Mouse (Mus musculus): ENCODE results near the gene A4galt. TPM values are rescaled to one million over a fixed set of nuclear protein-coding genes. Genes with fewer than 3 reads are reported as not detected.

A4galt gene
- polyA plus RNA-seq, 1 experiment from 2014 or later, result not detected

GRCm38 (mm10) chr15:83248236-83248844, 3.2 kb downstream of the A4galt start:
- peaks cover 28% of the 10 kb centered on the region for H3K27me3 ChIP-seq (ENCODE audit: control insufficient read depth, insufficient read depth, low read length)

GRCm38 (mm10) chr15:83244371-83244770, 7.2 kb downstream of the A4galt start:
- DNase-seq (ENCODE audit: low spot score) (no peak), ATAC-seq (ENCODE audit: insufficient number of reproducible peaks, low FRiP score, low TSS enrichment, low read depth) (no peak)
- 70% methylated on average over 3 of the region's 3 CpGs for WGBS
- Histone ChIP-seq H3K4me2 (ENCODE audit: low read depth, severe bottlenecking) (no peak overlapping the region), H3K27ac (replicated peaks; ENCODE audit: low read depth, low read length) (no peak overlapping the region), H3K4me3 (ENCODE audit: low read depth, low read length) (no peak overlapping the region), H3K4me1 (ENCODE audit: control insufficient read depth, insufficient read depth, low read length) (no peaks in the 10 kb centered on the region), H3K9me3 (ENCODE audit: control insufficient read depth, low read length) (no peaks in the 10 kb centered on the region), H3K36me3 (ENCODE audit: control insufficient read depth, insufficient read depth, low read length) (no peaks in the 10 kb centered on the region), H3K27me3 (ENCODE audit: control insufficient read depth, insufficient read depth, low read length) (no peaks in the 10 kb centered on the region), H3K9ac (ENCODE audit: low read length) (no peak overlapping the region)

More at GRCm38 (mm10) chr15:83248236-83248844, 3.2 kb downstream of the A4galt start:
- Histone ChIP-seq H3K4me3 (ENCODE audit: low read depth, low read length) (no peak overlapping the region), H3K4me1 (ENCODE audit: control insufficient read depth, insufficient read depth, low read length) (0 out of 2 replicates have a peak, but pooled peaks cover 4% of the 10 kb centered on the region), H3K36me3 (ENCODE audit: control insufficient read depth, insufficient read depth, low read length) (no peaks in the 10 kb centered on the region), H3K4me2 (ENCODE audit: low read depth, severe bottlenecking) (no peak overlapping the region), H3K9ac (ENCODE audit: low read length) (no peak overlapping the region), H3K27ac (replicated peaks; ENCODE audit: low read depth, low read length) (no peak overlapping the region), H3K9me3 (ENCODE audit: control insufficient read depth, low read length) (0 out of 2 replicates have a peak, but pooled peaks cover 2% of the 10 kb centered on the region)
- ATAC-seq (ENCODE audit: insufficient number of reproducible peaks, low FRiP score, low TSS enrichment, low read depth) (no peak), DNase-seq (ENCODE audit: low spot score) (no peak)
- WGBS, result 52% methylated on average over 14 of the region's 14 CpGs

GRCm38 (mm10) chr15:83241961-83242680, 9.5 kb downstream of the A4galt start:
- no peaks in the 10 kb centered on the region for H3K27me3 ChIP-seq (ENCODE audit: control insufficient read depth, insufficient read depth, low read length)
- no peak overlapping the region for H3K9ac ChIP-seq (ENCODE audit: low read length)
- H3K4me2 ChIP-seq (ENCODE audit: low read depth, severe bottlenecking), result no peak overlapping the region
- no peak overlapping the region for H3K4me3 ChIP-seq (ENCODE audit: low read depth, low read length)
- H3K9me3 ChIP-seq (ENCODE audit: control insufficient read depth, low read length), result no peaks in the 10 kb centered on the region
- H3K4me1 ChIP-seq (ENCODE audit: control insufficient read depth, insufficient read depth, low read length), result no peaks in the 10 kb centered on the region
- no peaks in the 10 kb centered on the region for H3K36me3 ChIP-seq (ENCODE audit: control insufficient read depth, insufficient read depth, low read length)
- DNase-seq (ENCODE audit: low spot score) (no peak), ATAC-seq (ENCODE audit: insufficient number of reproducible peaks, low FRiP score, low TSS enrichment, low read depth) (no peak)
- 88% methylated on average over 4 of the region's 4 CpGs for WGBS
- H3K27ac ChIP-seq (replicated peaks; ENCODE audit: low read depth, low read length), result no peak overlapping the region

GRCm38 (mm10) chr15:83241497-83241896, 10.1 kb downstream of the A4galt start:
- Histone ChIP-seq H3K36me3 (ENCODE audit: control insufficient read depth, insufficient read depth, low read length) (no peaks in the 10 kb centered on the region), H3K4me1 (ENCODE audit: control insufficient read depth, insufficient read depth, low read length) (no peaks in the 10 kb centered on the region), H3K9ac (ENCODE audit: low read length) (no peak overlapping the region), H3K27ac (replicated peaks; ENCODE audit: low read depth, low read length) (no peak overlapping the region), H3K9me3 (ENCODE audit: control insufficient read depth, low read length) (no peaks in the 10 kb centered on the region), H3K4me3 (ENCODE audit: low read depth, low read length) (no peak overlapping the region), H3K27me3 (ENCODE audit: control insufficient read depth, insufficient read depth, low read length) (no peaks in the 10 kb centered on the region), H3K4me2 (ENCODE audit: low read depth, severe bottlenecking) (no peak overlapping the region)
- no peak for ATAC-seq (ENCODE audit: insufficient number of reproducible peaks, low FRiP score, low TSS enrichment, low read depth)
- WGBS, result 80% methylated on average over 3 of the region's 3 CpGs
- no peak for DNase-seq (ENCODE audit: low spot score)

GRCm38 (mm10) chr15:83237460-83238243, 13.9 kb downstream of the A4galt start:
- Histone ChIP-seq H3K27ac (replicated peaks; ENCODE audit: low read depth, low read length) (no peak overlapping the region), H3K36me3 (ENCODE audit: control insufficient read depth, insufficient read depth, low read length) (no peaks in the 10 kb centered on the region), H3K27me3 (ENCODE audit: control insufficient read depth, insufficient read depth, low read length) (no peaks in the 10 kb centered on the region), H3K4me3 (ENCODE audit: low read depth, low read length) (no peak overlapping the region), H3K9ac (ENCODE audit: low read length) (no peak overlapping the region), H3K4me1 (ENCODE audit: control insufficient read depth, insufficient read depth, low read length) (no peaks in the 10 kb centered on the region), H3K9me3 (ENCODE audit: control insufficient read depth, low read length) (no peaks in the 10 kb centered on the region), H3K4me2 (ENCODE audit: low read depth, severe bottlenecking) (no peak overlapping the region)
- ATAC-seq (ENCODE audit: insufficient number of reproducible peaks, low FRiP score, low TSS enrichment, low read depth), result no peak
- WGBS, result 70% methylated on average over 15 of the region's 15 CpGs
- DNase-seq (ENCODE audit: low spot score), result no peak

- no peak overlapping the region for H3K9ac ChIP-seq (ENCODE audit: low read length)
- ATAC-seq (ENCODE audit: insufficient number of reproducible peaks, low FRiP score, low TSS enrichment, low read depth) (no peak), DNase-seq (ENCODE audit: low spot score) (no peak)
- no peaks in the 10 kb centered on the region for H3K27me3 ChIP-seq (ENCODE audit: control insufficient read depth, insufficient read depth, low read length)
- H3K4me3 ChIP-seq (ENCODE audit: low read depth, low read length), result no peak overlapping the region
- H3K36me3 ChIP-seq (ENCODE audit: control insufficient read depth, insufficient read depth, low read length), result no peaks in the 10 kb centered on the region
- H3K4me2 ChIP-seq (ENCODE audit: low read depth, severe bottlenecking), result no peak overlapping the region
- no peaks in the 10 kb centered on the region for H3K4me1 ChIP-seq (ENCODE audit: control insufficient read depth, insufficient read depth, low read length)
- WGBS, result 0% methylated on average over 1 of the region's 1 CpGs
- H3K27ac ChIP-seq (replicated peaks; ENCODE audit: low read depth, low read length), result no peak overlapping the region
- H3K9me3 ChIP-seq (ENCODE audit: control insufficient read depth, low read length), result no peaks in the 10 kb centered on the region
These were observed 14.8 kb downstream of the A4galt start for GRCm38 (mm10) chr15:83236824-83237223.

- 88% methylated on average over 4 of the region's 4 CpGs for WGBS
- Histone ChIP-seq H3K27ac (replicated peaks; ENCODE audit: low read depth, low read length) (no peak overlapping the region), H3K36me3 (ENCODE audit: control insufficient read depth, insufficient read depth, low read length) (no peaks in the 10 kb centered on the region), H3K27me3 (ENCODE audit: control insufficient read depth, insufficient read depth, low read length) (no peaks in the 10 kb centered on the region), H3K9me3 (ENCODE audit: control insufficient read depth, low read length) (no peaks in the 10 kb centered on the region), H3K4me2 (ENCODE audit: low read depth, severe bottlenecking) (no peak overlapping the region), H3K9ac (ENCODE audit: low read length) (no peak overlapping the region), H3K4me3 (ENCODE audit: low read depth, low read length) (no peak overlapping the region), H3K4me1 (ENCODE audit: control insufficient read depth, insufficient read depth, low read length) (no peaks in the 10 kb centered on the region)
- no peak for ATAC-seq (ENCODE audit: insufficient number of reproducible peaks, low FRiP score, low TSS enrichment, low read depth)
- DNase-seq (ENCODE audit: low spot score), result no peak
These were observed 18.2 kb downstream of the A4galt start for GRCm38 (mm10) chr15:83233219-83233992.

GRCm38 (mm10) chr15:83227559-83227958, 24.0 kb downstream of the A4galt start:
- 93% methylated on average over 10 of the region's 10 CpGs for WGBS
- Histone ChIP-seq H3K27ac (replicated peaks; ENCODE audit: low read depth, low read length) (no peak overlapping the region), H3K4me1 (ENCODE audit: control insufficient read depth, insufficient read depth, low read length) (peaks cover 23% of the 10 kb centered on the region), H3K4me2 (ENCODE audit: low read depth, severe bottlenecking) (no peak overlapping the region), H3K36me3 (ENCODE audit: control insufficient read depth, insufficient read depth, low read length) (no peaks in the 10 kb centered on the region), H3K27me3 (ENCODE audit: control insufficient read depth, insufficient read depth, low read length) (no peaks in the 10 kb centered on the region), H3K4me3 (ENCODE audit: low read depth, low read length) (no peak overlapping the region), H3K9me3 (ENCODE audit: control insufficient read depth, low read length) (no peaks in the 10 kb centered on the region), H3K9ac (ENCODE audit: low read length) (no peak overlapping the region)
- no peak for DNase-seq (ENCODE audit: low spot score)
- no peak for ATAC-seq (ENCODE audit: insufficient number of reproducible peaks, low FRiP score, low TSS enrichment, low read depth)
